Mouse (Mus musculus) c-Kit-positive CD71-positive TER-119-negative erythroid progenitor cells, embryonic 14.5 days (primary cell): ENCODE measurements around the gene Ift43.

Experiments
- DNase-seq: peaks from one replicate; pipeline ENCODE4 v3.0.0-alpha.2; 2013; ENCODE audit warnings: low read depth

Ift43 gene

GRCm38 (mm10) chr12:86174369-86174768 is 92.0 kb downstream of the Ift43 start:
- DNase-seq, result no peak

DNA sequence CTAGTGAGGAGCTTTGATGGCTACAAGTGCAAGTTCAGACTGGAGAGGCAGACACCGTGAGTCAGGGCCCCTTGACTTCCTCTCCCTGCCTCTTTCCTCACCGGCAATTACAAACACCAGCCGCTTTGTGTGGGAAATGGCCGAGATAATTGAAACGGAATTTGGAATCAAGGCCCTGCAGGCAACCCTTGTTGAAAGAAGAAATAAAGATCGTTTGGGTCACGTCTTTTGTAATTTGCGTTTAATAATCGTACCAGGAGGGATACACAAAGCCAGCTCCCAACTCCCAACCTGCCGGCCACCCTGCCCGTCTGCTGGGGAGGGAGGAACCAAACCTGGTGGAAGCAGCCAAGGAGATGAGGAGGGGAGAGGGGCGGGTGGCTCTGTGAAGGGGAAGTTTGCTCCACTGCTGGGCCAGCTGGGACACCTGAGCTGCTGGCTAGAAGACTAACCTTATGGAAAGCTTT is 93.2 kb downstream of the Ift43 start:
- no peak for DNase-seq

- DNase-seq, result no peak
Observed at GRCm38 (mm10) chr12:86176675-86177339, 94.5 kb downstream of the Ift43 start.

- DNase-seq, result no peak
Observed at GRCm38 (mm10) chr12:86179266-86179665, 96.9 kb downstream of the Ift43 start.

DNA sequence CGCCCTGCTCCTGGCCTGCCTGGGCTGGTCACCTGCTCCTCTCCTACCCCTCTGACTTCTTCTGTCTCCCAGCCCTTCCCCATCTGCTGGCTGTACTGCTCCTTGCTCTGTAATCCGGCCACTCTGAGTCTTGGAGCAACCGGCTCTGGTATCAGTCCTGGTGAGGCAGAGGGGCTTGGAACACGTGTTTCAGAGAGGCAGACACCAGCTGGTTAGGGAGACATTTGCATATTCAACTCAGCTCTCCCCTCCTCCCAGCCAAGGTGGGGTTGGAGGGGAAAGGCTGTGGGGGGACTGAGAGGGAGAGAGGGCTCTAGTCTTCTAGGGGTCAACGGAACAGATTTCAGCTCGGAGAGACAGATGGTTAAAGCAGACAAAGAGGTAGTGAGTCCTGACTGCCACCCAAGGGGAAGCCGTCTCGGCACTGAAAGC is 99.0 kb downstream of the Ift43 start:
- DNase-seq, result no peak

GRCm38 (mm10) chr12:86181879-86182278 is 99.5 kb downstream of the Ift43 start:
- DNase-seq, result no peak

GRCm38 (mm10) chr12:86182414-86182813 is 100.1 kb downstream of the Ift43 start:
- DNase-seq, result no peak

GRCm38 (mm10) chr12:86188161-86188560 is 105.8 kb downstream of the Ift43 start:
- peak; percentile 11 for DNase-seq

GRCm38 (mm10) chr12:86189601-86190323 is 107.4 kb downstream of the Ift43 start:
- DNase-seq, result no peak

- DNase-seq, result no peak
Observed at GRCm38 (mm10) chr12:86192036-86192449, 109.7 kb downstream of the Ift43 start.

DNA sequence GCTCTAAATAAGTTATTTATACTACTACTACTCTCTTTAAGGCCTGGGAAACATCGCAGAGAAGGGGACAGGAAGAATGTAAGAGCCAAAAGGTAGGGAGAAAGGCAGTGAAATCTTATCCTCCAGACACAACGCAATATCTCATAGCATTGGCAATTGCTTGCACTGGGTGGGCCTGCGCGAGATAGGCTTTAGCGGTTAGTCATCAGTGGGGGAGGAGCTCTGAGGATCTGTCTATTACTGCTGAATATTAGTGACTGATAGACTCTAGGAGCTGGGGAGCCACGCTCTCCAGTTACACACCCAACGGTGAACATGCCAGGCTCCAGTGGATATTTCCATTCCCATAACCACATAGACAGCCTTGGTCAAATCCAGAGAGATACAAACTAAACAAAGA is 114.6 kb downstream of the Ift43 start:
- no peak for DNase-seq

DNA sequence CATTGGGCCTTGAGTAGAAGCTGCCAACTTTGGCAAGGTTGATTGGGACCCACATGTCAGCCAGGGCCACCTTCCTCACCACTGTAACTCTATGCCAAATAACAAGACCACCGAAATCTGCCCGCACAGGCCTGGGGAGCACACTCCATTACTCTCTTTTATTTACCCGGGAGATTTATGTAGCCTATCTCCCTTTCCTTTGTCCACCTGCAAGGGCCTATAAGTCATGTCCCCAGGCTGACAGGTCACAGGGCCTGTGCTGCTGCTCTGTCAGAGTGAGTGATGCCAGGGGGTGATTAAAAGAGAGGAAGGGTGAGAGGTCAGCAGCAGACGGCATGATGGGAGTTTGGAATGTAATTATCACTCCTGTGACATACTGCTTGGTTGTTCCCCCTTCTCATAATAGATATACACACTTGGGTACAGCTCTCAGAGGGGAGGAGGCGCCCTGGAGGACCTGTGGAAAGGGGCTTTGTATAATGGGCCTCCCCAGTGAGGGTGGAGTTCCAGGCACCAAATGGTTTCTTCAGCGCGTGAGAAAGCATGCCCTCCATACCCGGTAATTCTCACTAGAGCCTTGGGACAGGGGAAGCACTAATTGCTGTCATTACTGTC is 121.2 kb downstream of the Ift43 start:
- DNase-seq, result no peak

DNA sequence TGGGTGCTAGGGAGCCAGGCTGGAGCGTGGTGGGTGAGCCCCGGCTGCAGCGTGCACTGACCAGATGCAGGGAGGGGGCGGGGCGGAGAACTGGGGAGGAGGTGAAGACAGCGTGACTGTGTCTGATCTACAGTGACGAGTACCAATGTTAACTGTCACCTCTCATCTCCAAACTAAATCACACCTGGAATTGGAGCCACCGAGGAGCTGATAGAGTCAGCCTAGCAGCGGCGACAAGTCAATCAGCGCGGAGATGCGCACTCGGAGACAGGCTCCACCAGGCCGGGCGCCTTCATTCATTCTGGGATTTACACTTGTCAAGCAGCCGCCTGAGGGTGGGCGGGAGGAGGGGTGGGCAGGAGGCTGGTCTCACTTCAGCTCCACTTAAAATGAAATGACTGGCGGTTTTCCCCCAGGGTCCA is 128.8 kb downstream of the Ift43 start:
- no peak for DNase-seq
